Mouse (Mus musculus) left cerebral cortex, adult 11 months (tissue): Measurements from ENCODE around the gene Cers5.
"Not testable (repeated sequence)": the region's sequence is repeated elsewhere in the genome, so short reads cannot be mapped to it uniquely, and the experiment has no call there.

Experiments used
- DNase-seq: peaks from one replicate; pipeline ENCODE4 v3.0.0; 2022; ENCODE audit warnings: low spot score

Cers5 gene

GRCm38 (mm10) chr15:99772881-99772924 is at the start of gene Cers5:
TSS of gene Cers5 (minus strand) at chr15:99772885.
- DNase-seq: not testable (repeated sequence)

- DNase-seq: no peak
These were observed 47.1 kb upstream of the Cers5 start for GRCm38 (mm10) chr15:99819621-99820279.

GRCm38 (mm10) chr15:99819109-99819440 is 46.4 kb upstream of the Cers5 start:
- DNase-seq: no peak

DNA sequence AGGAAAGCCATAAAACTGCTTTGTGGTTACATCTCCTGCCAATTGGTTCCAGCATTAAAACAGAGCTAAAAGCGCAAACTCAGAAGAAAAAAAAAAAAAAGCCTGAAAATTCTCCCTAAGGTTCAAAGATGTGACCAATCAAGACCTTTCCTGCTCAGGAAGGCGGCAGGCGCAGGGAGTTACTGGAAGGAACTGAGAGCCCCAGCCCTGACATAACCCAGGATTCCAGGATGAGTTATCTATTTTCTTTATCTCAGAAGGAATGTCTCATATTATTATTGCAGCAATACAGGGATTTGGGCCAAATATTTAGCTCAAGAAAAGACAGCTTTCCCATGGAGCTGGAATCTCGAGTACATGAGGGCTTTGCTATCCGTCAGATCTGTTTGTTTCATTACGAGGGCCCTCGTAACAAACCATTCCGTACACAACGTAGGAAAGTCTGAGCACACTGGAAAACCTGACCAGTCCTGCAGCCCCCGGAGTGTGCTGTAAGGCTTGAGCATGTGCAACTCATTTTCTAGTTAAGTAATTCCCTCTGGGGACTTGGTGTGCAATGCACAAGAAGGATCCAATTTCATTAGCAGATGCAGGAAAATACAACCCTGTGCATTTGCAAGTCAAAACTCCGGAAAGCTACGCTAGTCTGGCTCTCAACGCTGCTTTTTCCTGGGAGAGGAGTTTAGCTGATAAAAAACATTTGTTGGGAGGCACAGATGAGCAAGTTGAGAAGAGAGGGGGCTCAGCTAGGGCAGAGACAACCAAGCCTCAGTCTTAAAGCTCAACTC is 45.8 kb upstream of the Cers5 start:
- no peak for DNase-seq

DNA sequence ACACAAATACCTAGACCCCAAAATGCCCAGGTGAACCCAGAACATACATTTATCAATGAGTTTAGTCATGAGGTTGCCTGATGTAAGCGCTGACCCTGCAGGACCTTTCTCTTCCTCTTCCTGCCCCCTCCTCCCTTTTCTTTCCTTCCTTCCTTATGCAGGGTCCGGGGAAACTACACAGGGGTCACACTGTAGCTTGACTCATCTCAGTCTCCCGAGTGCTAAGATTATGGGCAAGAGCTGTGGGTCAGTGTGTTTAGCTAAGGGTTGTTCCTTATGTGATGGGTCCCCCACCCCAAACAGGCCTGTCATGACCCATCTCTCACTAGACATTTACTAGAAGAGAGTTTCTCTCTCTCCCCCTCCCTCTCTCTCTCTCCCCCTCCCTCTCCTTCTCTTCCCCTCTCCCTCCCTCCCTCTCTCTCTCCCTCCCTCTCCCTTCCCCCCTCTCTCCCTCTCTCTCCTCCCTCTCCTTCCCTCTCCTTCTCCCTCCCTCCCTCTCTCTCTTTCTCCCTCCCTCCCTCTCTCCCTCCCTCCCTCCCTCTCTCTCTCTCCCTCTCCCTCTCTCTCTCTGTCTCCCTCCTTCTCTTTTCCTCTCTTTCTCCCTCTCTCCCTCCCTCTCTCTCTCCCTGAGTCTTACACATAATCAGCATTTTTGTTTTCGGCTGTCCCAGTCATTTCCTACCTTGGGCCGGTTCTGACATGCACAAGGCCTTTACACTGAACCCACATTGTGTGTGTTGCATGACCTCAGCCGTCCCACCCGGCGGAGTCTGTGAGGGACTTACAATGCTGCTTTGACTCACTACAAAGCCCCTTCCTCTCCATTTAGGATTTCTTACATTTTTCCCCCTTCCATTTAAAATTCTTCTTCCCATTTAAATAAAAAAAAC is 44.9 kb upstream of the Cers5 start:
- DNase-seq: no peak

- no peak for DNase-seq
These were observed 43.3 kb upstream of the Cers5 start for GRCm38 (mm10) chr15:99815999-99816398.

GRCm38 (mm10) chr15:99814554-99815260 is 42.0 kb upstream of the Cers5 start:
- no peak for DNase-seq

DNA sequence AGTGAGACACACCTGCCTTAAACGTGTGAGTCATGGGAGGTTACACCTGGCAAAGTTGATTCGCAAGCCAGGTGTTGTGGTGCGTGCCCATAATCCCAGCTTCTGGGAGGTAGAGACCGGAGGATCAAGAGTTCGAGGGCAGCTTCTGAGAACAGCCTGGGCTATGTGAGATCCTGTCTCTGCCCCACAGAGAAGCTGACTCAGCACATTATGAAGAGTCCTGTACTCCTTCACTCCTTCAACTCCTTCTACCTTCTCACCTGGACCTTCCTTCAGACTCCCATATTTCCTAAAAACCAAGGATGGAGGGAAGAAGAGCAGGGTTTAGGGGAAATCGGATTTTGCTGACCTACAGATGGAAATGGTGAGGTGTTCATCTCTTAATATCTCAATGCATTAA is 41.0 kb upstream of the Cers5 start:
- no peak for DNase-seq

DNA sequence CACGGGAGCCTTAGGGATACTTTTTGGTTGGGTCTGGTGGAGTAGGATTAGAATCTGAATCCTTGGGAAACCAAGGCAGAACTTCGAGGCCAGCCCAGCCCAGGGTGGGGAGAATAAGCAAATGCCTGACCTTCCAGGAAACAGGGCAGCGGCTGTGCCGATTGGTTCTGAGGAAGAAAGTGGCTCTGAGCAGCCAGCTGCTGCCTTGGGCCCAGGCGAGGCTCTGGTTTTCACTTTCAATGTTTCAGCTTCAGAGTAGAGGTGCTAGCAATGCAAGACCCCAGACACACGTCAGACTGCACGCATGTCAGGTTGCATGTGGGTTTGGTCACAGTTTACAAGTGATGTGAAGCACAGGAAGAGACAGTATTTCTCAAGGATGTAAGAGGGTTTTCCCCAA is 39.4 kb upstream of the Cers5 start:
- DNase-seq: no peak

DNA sequence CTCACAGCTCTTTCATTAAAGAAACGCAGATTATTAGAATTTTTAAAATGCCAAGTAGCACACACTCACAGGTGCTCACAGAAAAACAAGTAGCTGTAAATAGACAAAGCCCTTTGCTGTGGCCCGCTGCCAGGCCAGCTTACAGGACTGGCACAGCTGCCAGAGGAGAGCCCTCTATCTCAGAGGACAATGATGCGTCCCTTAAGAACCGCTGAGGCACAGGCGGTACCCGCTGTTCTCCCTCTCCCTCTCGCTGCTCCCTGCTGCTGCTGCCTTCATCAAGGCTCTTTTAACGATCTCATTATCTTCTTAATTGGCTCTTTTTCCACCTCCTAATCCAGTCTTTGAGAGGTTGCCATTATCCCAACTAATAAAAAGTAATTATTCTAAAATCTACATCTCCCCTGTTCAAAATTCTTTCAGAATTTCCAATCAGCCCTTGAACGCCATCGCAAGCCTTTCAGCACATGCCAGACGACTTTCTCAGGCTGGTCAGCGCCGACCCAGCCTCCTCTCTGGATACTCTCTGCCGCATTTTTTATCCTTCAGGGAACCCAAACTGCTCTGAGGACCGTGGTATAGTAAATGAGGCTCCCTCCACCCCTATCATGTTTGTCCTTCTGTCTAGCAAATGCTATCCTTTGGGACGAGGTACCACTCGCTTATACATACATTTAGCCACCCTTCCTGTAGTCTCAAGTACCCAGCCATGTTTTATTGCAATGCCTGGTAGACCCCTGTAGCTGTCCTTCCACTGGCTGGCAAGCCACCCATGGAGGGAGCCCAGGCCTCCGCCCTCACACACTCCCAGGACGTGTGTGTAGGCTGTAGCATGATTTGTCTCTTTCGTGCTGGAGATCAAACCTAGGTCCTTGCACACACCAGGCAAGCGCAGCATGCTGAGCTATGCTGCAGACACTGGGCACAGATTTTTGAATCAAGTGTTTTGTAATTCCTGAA is 35.4 kb upstream of the Cers5 start:
- DNase-seq: no peak

- no peak for DNase-seq
These were observed 33.5 kb upstream of the Cers5 start for GRCm38 (mm10) chr15:99806171-99806570.

- no peak for DNase-seq
These were observed 33.0 kb upstream of the Cers5 start for GRCm38 (mm10) chr15:99805673-99806072.

- no peak for DNase-seq
These were observed 30.5 kb upstream of the Cers5 start for GRCm38 (mm10) chr15:99803186-99803644.

DNA sequence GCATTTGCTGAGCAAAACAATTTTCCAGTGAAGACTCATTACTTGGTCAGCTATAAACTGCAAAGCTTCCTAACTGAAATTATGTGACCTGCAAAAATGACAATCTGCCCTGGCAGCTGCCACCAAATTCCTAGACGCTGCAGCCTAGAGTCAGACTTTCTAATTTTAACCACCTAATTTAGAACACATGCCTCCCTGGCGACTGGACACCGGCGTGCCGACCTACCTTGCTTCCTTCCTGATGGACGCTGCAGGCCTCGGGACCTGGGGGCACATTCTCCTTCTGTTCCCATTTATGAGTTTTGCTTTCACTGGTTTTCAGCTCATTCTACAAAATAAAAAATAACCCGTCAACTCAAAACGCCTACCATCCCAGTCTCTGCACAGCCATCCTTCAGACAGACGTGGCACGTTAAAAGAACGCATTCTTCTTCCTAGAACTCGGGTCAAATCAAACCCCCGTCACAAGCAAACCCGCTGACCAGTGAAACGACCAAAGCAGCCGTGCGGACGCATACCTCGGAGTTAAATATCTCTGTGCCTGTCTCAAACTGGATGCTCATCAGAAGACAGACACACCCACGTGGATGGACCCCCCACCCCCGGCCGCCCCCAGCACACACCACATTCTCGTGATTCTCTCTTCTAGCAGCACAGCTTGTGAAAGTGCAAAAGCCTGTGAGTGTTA is 29.3 kb upstream of the Cers5 start:
- DNase-seq: no peak

DNA sequence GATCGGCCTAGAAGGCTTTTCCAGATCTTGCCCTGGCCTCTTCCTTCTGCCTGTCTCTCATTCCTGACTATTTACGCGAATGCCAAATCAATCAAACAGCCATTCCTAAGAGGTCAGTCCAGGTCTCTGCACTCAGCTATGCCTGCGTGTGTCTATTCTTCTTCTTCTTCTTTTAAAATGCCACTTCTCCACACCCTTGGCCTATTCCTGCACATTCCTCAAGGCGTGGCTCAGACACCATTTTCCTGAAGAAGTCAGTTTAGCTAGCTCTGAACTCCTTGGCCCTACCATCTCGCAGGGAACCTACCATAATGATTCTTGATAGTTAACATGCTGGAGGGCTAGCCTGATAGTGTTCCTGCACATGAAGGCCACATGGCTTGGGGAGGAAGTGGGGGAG is 27.0 kb upstream of the Cers5 start:
- DNase-seq: no peak

GRCm38 (mm10) chr15:99797898-99798297 is 25.2 kb upstream of the Cers5 start:
- no peak for DNase-seq

DNA sequence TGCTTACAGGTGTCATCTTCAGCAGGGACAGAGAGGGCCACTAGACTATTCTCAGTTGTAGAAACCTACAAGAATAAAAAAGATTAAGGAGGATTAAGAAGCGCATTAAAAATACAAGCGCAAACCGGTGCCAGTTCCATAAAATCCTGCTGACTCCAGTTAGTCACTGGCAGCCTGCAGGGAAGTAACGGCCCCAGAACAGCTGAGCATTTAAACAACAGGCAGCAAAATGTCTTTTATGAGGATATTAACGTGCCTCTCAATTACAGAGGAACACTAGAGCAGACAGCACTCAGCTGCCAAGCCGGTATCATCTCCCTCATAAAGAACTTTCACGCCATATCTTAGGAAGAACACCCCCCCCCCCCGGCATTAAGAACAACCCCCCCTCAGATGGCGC is 24.1 kb upstream of the Cers5 start:
- DNase-seq: no peak

- no peak for DNase-seq
These were observed 23.4 kb upstream of the Cers5 start for GRCm38 (mm10) chr15:99796066-99796465.

DNA sequence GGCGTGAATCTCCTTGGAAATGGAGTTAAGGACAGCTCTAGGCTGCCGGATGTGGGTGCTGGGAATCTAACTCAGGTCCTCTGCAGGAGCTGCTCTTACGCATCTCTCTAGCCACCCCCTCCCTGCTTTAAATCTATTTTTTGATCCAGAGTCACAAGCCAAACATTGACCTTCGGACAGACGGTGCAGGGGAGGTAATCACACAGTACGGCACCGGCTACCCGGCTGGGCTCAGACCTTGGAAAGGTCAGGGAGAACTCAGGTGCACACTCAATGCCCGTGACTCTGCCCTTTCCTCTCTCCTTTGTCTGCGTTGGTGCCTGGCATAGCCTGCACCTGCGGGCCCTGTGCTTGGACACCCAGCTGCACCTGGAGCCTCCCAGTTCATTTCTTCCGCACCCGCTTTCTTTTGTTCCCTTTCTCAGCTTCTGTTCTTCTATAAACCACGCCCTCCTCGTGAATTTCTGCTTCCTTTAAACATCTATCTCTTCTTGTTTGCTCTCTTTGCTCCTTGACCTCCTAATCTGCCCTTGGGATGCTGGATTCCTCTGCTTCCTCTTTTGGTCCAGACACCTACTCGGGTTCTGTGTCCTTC is 19.6 kb upstream of the Cers5 start:
- DNase-seq: no peak

GRCm38 (mm10) chr15:99791003-99791402 is 18.3 kb upstream of the Cers5 start:
- DNase-seq: no peak

DNA sequence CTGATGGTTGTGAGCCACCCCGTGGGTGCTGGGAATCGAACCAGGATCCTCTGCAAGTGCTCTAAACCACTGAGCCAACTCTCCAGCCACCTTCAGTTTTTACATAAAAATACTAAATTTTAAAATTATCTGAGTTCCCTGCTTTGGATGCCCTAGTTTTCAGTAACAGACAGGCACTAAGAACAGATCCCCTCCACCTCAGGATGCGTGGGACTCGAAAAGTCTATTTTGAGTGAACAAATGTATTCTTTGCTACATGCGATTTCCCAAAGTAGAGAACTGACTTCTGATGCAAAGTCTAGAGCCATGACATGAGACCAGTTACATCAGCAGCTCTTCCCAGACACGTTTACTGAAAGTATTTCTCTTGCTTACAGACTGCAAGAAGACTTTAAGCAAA is 17.8 kb upstream of the Cers5 start:
- no peak for DNase-seq
